Mouse (Mus musculus) ES-Bruce4 (cell line): ENCODE measurements around the gene Cyp27a1.

Experiments used
- CTCF ChIP-seq: IDR thresholded peaks from one replicate; pipeline ENCODE4 v1.8.1; 2011; ENCODE audit warnings: low read depth, low read length
- EP300 ChIP-seq: IDR thresholded peaks from 2 replicates; pipeline ENCODE4 v1.6.1; 2011; ENCODE audit warnings: low read depth, low read length; ENCODE audit not compliant: insufficient read depth
- POLR2A ChIP-seq: IDR thresholded peaks from one replicate; pipeline ENCODE4 v1.8.1; 2011; ENCODE audit warnings: low read length; ENCODE audit not compliant: insufficient read depth

DNA sequence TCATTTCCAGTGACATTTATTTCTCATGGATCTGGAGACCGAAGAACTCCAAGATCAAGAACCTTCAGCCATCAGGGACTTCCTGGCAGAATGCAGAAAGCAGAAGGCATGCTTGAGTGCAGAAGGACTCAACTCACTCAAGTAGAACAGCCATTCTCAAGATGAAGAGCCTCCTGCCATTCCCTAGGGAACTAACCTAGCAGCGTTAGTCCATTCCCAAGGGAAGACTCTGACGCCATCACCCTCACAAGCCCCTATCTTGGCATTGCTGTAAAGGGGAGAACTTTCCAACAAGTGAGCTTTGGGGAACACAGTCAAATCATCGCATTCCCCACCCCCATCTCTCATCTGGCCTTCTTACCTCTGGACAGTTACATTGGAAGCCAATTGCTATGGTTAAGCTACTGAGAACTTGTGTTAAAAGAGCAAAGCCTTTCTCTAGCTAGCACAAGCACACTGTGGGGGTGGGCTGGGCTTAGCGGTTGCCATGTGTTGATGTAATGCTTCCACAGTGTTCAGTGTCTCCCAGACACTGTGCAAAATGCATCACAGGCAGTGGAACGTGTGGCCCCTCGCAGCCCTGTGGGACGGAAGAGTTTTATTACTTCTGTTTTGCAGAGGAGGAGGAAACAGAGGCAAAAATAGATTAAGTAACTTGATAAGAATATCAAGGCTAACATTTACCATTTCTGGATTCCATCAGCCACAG, 40.0 kb downstream of the Cyp27a1 start:
- TF ChIP-seq POLR2A (no peak), CTCF (no peak), EP300 (no peak)
